Mouse (Mus musculus) c-Kit-negative CD71-positive TER-119-positive erythroid progenitor cells, embryonic 14.5 days (primary cell): Measurements from ENCODE around the gene Cdh23.

Source experiments
- DNase-seq: peaks from one replicate; pipeline ENCODE4 v3.0.0-alpha.2; 2013; ENCODE audit warnings: low read depth, low spot score

The Cdh23 gene

DNA sequence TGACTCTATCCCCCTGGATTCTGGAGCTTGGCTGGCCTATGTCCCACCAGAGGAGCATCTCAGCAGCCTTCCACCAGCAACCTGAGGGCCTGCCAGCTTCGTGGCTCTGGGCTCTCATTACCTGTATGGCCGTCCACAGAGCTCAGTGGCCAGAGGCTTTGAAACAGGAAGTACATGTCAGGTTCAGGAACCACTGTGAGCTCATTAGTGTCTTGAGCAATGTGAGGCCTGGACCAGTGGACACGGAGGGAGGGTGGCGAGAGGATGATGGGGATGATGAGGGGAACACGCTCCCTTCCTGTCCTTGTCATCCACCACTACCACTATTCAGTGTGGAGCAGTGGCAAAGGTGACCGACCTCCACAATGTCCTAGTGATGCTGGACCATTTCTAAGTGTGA is 326.9 kb downstream of the Cdh23 start:
- no peak for DNase-seq

GRCm38 (mm10) chr10:60367904-60368303 is 328.4 kb downstream of the Cdh23 start:
- no peak for DNase-seq

GRCm38 (mm10) chr10:60367145-60367544 is 329.1 kb downstream of the Cdh23 start:
- no peak for DNase-seq

GRCm38 (mm10) chr10:60363426-60363825 is 332.9 kb downstream of the Cdh23 start:
- DNase-seq, result no peak

- no peak for DNase-seq
These were observed 334.0 kb downstream of the Cdh23 start for GRCm38 (mm10) chr10:60362310-60362628.

DNA sequence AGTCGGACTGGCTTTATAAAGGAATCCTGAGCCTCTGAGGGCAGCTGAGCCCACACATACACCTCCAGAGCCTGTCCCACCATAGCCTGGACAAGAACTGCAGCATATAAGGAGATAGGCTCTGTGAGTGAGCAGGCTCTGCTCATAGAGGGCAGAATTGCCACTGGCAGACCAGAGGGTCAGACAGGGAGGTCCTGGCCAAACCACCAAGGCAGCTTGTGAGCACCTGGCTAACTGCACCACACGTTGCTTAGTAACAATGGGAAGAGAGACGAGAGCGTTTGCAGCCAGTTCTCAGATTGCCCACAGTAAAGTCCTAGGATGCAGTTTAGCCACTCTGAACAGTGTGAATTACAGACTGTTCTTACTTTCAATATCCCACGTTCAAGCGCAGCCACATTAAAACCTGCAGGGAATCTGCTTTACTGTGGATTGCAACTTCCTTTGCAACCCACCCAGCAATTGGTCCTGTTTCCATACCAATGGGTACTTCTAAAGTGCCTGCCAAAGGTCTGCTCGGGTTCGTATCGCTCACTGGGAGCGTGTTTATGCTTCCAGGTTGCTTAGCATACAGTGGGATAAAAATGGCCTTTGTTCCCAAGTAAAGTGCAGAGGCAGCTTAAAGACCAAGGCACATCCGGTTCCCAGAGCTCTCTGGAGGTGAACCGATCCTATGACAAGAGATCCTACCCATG is 334.5 kb downstream of the Cdh23 start:
- DNase-seq, result no peak

DNA sequence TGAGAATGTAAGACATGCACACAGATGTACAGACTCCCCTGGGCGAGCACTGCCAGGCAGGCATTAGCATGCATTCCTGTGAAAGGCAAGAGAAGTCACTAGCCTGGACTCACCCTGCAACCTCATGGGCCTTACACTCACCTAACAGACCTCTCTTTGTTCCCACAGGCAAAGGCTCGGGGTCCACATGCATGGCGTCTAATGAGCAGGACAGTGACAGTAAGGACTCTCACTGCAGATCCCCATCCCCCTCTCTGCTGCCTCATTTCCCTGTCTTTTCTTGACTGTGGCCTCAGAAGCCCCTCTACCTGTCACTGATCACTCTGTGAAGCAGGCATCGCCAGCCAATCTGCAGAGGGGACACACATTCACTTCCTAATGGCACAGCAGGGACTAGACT is 337.5 kb downstream of the Cdh23 start:
- no peak for DNase-seq

- DNase-seq, result no peak
These were observed 338.4 kb downstream of the Cdh23 start for GRCm38 (mm10) chr10:60357901-60358300.

DNA sequence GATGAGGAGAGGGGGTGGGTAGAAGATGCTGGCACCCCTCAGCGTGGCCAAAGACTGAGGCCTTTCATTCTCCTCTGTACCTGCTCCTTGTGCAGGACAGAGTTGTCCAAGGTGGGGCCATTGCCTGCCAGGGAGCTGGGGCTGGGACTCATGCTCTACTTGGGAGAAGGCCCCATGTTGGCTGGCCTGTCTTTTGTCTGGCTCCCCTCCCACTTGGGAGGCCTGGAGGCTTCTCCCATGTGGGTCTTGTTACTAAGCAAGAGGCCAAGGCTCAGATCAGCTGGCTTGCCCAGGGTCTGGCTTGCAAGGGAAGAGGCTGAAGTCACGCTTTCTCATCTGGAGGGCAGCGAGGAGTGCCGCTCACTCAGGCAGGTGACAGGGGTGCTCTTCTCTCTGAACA is 338.8 kb downstream of the Cdh23 start:
- DNase-seq, result no peak

DNA sequence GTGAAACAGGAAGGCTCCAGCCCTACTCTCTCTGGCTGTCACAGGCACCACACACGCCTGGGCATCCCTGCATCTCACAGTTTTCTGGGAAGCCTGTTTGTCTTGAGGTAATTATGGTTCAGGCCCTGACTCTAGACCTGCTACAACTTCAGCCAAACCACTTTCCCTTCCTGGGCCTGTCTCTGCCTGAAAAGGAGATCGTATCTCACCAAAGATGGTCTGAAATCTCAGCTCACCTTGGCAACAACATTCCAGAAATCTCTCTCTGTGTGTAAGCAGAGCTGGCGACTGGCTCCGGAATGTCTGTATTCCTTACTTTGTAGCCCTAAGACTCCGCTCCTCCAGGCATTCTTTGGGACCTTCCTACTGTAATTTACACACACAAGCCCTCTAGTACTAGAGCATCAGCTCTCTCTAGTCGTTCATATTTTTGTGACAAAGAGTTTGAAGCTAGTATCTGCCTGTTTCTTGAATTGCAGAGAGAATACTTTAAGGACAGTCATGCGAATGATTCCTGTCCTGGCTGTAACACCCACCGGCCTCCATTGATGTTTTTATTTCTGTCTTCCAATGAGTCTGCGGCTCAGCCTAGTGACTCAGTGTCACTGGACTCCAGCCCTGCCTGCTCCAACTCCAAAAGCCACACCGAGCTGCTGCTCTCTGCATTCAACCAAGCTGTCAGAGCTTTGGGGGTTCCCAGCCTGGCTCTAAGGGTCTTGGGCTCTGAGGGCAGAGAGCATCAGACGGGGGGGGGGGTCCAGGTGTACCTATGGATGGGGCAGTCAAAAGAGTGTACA is 341.2 kb downstream of the Cdh23 start:
- DNase-seq, result no peak

DNA sequence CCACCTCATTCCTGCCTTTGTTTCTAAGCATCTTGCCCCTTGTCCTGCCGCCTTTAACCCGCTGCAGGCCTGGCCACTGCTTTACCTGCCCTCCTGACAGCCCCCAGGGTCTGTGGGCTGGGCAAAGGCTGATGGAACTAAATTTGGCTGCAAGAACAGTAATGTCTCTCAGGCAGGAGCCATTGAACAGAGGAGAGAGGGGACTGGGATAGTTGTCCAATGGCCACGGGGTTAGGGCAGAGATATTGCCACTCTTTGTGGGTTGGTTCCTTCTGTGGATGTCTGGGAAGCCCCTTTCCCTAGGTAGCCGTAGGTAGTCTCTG is 342.3 kb downstream of the Cdh23 start:
- DNase-seq, result no peak

- no peak for DNase-seq
These were observed 342.9 kb downstream of the Cdh23 start for GRCm38 (mm10) chr10:60353241-60354002.

GRCm38 (mm10) chr10:60351761-60352455 is 344.4 kb downstream of the Cdh23 start:
- DNase-seq, result no peak

- DNase-seq, result no peak
These were observed 345.0 kb downstream of the Cdh23 start for GRCm38 (mm10) chr10:60351248-60351647.

DNA sequence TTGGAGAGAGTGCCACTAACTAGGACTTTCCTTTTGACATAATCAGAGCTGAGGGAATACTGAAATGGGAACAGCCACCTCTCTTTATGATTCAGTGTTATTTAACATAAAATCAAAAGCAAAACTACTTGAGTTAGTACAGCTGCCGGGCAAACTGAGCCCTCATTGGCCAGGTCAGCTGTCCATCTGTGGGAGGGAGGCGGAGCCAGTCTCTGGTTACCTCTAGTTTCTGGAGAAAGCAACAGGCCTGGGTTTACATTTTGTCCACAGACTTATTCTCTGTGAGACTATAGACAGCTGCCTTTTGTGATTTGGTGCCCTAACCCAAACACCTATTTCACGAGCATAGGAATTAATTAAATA is 345.5 kb downstream of the Cdh23 start:
- peak; percentile 77 for DNase-seq

GRCm38 (mm10) chr10:60350077-60350804 is 346.0 kb downstream of the Cdh23 start:
- no peak for DNase-seq

- peak; percentile 49 for DNase-seq
These were observed 346.6 kb downstream of the Cdh23 start for GRCm38 (mm10) chr10:60349644-60350043.

DNA sequence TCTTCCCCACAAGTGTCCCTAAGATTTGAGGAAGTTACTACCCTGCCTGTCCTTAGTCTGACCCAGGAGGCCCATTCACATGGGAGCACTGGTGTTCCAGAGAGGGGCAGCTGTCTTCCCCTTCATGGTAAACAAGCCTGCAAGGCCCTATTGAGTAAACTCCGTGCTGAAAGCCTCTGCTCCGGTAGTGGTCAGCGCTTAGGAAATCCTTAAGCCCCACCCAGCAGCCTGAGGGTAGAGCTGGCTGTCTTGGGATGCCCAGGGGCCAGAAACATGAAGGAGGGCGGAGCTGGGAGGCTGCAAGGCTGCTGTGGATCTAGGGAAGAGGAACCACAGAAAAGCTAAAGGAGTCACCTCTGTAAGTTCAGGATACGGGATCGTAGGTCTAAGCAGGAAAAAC is 347.2 kb downstream of the Cdh23 start:
- peak; percentile 30 for DNase-seq

DNA sequence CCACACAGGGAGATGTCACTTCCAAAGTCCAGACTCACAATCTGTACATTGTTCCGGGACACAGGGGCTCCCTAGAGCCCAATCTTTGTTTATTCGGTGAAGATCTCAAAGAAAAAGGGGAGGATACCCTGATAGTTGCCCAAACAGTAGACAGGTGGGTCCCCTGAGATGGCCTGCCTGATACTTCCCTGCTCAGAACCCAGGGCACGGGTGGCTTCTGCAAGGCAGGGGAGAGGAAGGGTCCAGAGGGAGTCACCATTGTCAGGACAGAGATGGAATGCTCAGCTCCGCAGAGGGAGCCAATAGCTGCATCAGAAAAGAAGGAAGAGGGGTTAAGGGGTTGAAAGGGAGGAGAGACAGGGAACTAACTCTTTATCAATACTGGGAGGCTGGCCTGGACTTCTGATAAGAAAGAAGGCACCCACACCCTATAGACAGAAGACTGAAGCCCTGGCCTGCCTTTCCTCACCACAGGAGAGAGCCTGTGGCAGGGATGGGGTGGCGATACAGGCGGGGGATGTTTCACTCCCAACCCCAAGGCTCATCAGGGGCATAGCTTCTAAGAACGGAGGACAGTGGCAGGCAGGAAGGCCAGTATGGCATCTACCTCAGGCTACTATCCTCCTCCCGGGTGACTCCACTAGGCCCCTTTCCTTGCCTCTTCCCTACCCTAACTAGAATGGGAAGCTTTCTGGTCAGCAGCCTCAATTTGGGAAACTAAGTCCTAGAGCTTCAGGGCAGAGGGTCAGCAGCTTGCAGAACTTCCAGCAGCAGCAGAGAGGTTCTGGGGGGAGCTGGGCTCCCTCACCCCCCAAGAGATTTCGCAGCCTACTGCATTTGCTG is 348.3 kb downstream of the Cdh23 start:
- DNase-seq, result peak; percentile 45

- peak; percentile 68 for DNase-seq
These were observed 349.4 kb downstream of the Cdh23 start, which contains the start of gene Vsir for GRCm38 (mm10) chr10:60346701-60347405. Gene Vsir, plus strand, starts transcription at chr10:60346851.
